In genomic region chr10:116930936-116931335, GRCm38 (mm10) we compare ENCODE assay signal across 20 mouse cellular contexts. TPM values are rescaled to one million over a fixed set of nuclear protein-coding genes. Genes with fewer than 3 reads are reported as not detected.
A peak's percentile ranks its signal among the peaks of the same experiment; 100 is the strongest.
DNase-seq lines count a peak whose midpoint lies in the region; ATAC-seq and TF ChIP-seq lines count a peak whose summit lies in the region.
"Had no signal": no experiment of that assay in that cellular context is flagged by ENCODE, and none has a peak within 500 bp of the region (broad histone marks: within the 10 kb centered on the region; RNA-seq: fewer than 3 reads in every experiment).

No protein-coding gene starts in this region.

- H3K4me2 ChIP-seq in heart, embryonic 16.5 days (ENCODE audit: low read depth, low read length) = no peak overlapping the region
- H3K4me2 ChIP-seq in heart, embryonic 11.5 days = no peak overlapping the region
- H3K4me2 ChIP-seq in forebrain, embryonic 13.5 days = no peak overlapping the region
- H3K4me2 ChIP-seq in liver, embryonic 12.5 days = no peak overlapping the region
- H3K4me2 ChIP-seq: embryonic facial prominence, embryonic 12.5 days; liver, embryonic 13.5 days; midbrain, embryonic 11.5 days; neural tube, embryonic 12.5 days had no signal

- peak; percentile 18; the same call in 1 of the 2 replicates for ATAC-seq in heart, embryonic 16.5 days (replicated peaks; ENCODE audit: extremely low read depth, insufficient read depth, low FRiP score)
- no peak for ATAC-seq in heart, embryonic 11.5 days (replicated peaks; ENCODE audit: insufficient number of reproducible peaks, low FRiP score, low TSS enrichment)
- 0 out of 2 replicates have a peak, but pooled peaks have one; percentile 0 for ATAC-seq in megakaryocyte, adult 5-6 weeks (ENCODE audit: poor library complexity, severe bottlenecking)
- no peak for ATAC-seq in forebrain, embryonic 13.5 days
- no peak for ATAC-seq in liver, embryonic 12.5 days
- ATAC-seq: hindbrain, embryonic 16.5 days had no signal

- no peaks in the 10 kb centered on the region for H3K27me3 ChIP-seq in heart, embryonic 16.5 days (ENCODE audit: control insufficient read depth, insufficient read depth, low read length)
- no peaks in the 10 kb centered on the region for H3K27me3 ChIP-seq in heart, embryonic 11.5 days (ENCODE audit: control insufficient read depth, insufficient read depth, low read length)
- peaks cover under 1% of the 10 kb centered on the region; the same call in 1 of the 2 replicates for H3K27me3 ChIP-seq in E14TG2a.4 (ENCODE audit: insufficient read depth, low read length)
- no peaks in the 10 kb centered on the region for H3K27me3 ChIP-seq in cerebellum, adult 2 months (ENCODE audit: control insufficient read depth, insufficient read depth, low read length)
- no peaks in the 10 kb centered on the region for H3K27me3 ChIP-seq in forebrain, embryonic 13.5 days
- H3K27me3 ChIP-seq in liver, embryonic 12.5 days (replicated peaks) = no peaks in the 10 kb centered on the region
- H3K27me3 ChIP-seq: embryonic facial prominence, embryonic 12.5 days; liver, embryonic 13.5 days; neural tube, embryonic 12.5 days had no signal

- no peaks in the 10 kb centered on the region for H3K9me3 ChIP-seq in heart, embryonic 16.5 days (replicated peaks; ENCODE audit: control insufficient read depth, low read length)
- H3K9me3 ChIP-seq in heart, embryonic 11.5 days (replicated peaks; ENCODE audit: control insufficient read depth, low read length) = no peaks in the 10 kb centered on the region
- H3K9me3 ChIP-seq in E14TG2a.4 (ENCODE audit: low read length) = no peaks in the 10 kb centered on the region
- H3K9me3 ChIP-seq in forebrain, embryonic 13.5 days (replicated peaks) = no peaks in the 10 kb centered on the region
- no peaks in the 10 kb centered on the region for H3K9me3 ChIP-seq in liver, embryonic 12.5 days (replicated peaks)
- H3K9me3 ChIP-seq: embryonic facial prominence, embryonic 12.5 days; liver, embryonic 13.5 days; neural tube, embryonic 12.5 days had no signal

- H3K27ac ChIP-seq in heart, embryonic 16.5 days (ENCODE audit: low read length) = no peak overlapping the region
- no peak overlapping the region for H3K27ac ChIP-seq in heart, embryonic 11.5 days (ENCODE audit: low read depth, low read length)
- no peak overlapping the region for H3K27ac ChIP-seq in cerebellum, adult 2 months (ENCODE audit: insufficient read depth, low read length)
- no peak overlapping the region for H3K27ac ChIP-seq in forebrain, embryonic 13.5 days
- no peak overlapping the region for H3K27ac ChIP-seq in liver, embryonic 12.5 days
- H3K27ac ChIP-seq: embryonic facial prominence, embryonic 12.5 days; kidney, postnatal 0 days; liver, embryonic 13.5 days; neural tube, embryonic 12.5 days had no signal

- no peak overlapping the region for H3K9ac ChIP-seq in heart, embryonic 16.5 days (ENCODE audit: low read length)
- no peak overlapping the region for H3K9ac ChIP-seq in heart, embryonic 11.5 days (ENCODE audit: low read depth, low read length)
- H3K9ac ChIP-seq in forebrain, embryonic 13.5 days = no peak overlapping the region
- H3K9ac ChIP-seq in liver, embryonic 12.5 days = no peak overlapping the region
- H3K9ac ChIP-seq: embryonic facial prominence, embryonic 12.5 days; liver, embryonic 13.5 days; neural tube, embryonic 12.5 days had no signal

- peaks cover 6% of the 10 kb centered on the region for H3K4me1 ChIP-seq in heart, embryonic 16.5 days (ENCODE audit: control insufficient read depth, insufficient read depth, low read length)
- H3K4me1 ChIP-seq in heart, embryonic 11.5 days (ENCODE audit: control insufficient read depth, insufficient read depth, low read length) = no peaks in the 10 kb centered on the region
- peaks cover 56% of the 10 kb centered on the region for H3K4me1 ChIP-seq in E14TG2a.4 (replicated peaks; ENCODE audit: low read depth, low read length)
- no peaks in the 10 kb centered on the region; the same call in none of the 2 replicates for H3K4me1 ChIP-seq in cerebellum, adult 2 months (ENCODE audit: control insufficient read depth, insufficient read depth, low read length)
- H3K4me1 ChIP-seq in forebrain, embryonic 13.5 days = no peaks in the 10 kb centered on the region
- peaks cover 4% of the 10 kb centered on the region for H3K4me1 ChIP-seq in liver, embryonic 12.5 days
- H3K4me1 ChIP-seq: embryonic facial prominence, embryonic 12.5 days had no signal

- peaks cover 34% of the 10 kb centered on the region for H3K36me3 ChIP-seq in heart, embryonic 16.5 days (ENCODE audit: control insufficient read depth, insufficient read depth)
- 0 out of 2 replicates have a peak, but pooled peaks cover 8% of the 10 kb centered on the region for H3K36me3 ChIP-seq in heart, embryonic 11.5 days (ENCODE audit: control insufficient read depth, insufficient read depth, low read length)
- H3K36me3 ChIP-seq in E14TG2a.4 (ENCODE audit: insufficient read depth, low read length) = peaks cover 61% of the 10 kb centered on the region
- peaks cover 34% of the 10 kb centered on the region for H3K36me3 ChIP-seq in forebrain, embryonic 13.5 days (ENCODE audit: poor library complexity, severe bottlenecking)
- peaks cover 32% of the 10 kb centered on the region for H3K36me3 ChIP-seq in liver, embryonic 12.5 days

- no peak for TF ChIP-seq POLR2A in cerebellum, adult 2 months (IDR thresholded peaks at IDR 0.05; ENCODE audit: borderline replicate concordance, insufficient read depth, low read length)

- peak; percentile 81 for DNase-seq in thymus, postnatal 0 days (ENCODE audit: low spot score)
- DNase-seq in cerebellum, adult 2 months = no peak
- DNase-seq: cerebellum, postnatal 14 days; liver, embryonic 13.5 days had no signal

- 46% methylated on average over 6 of the region's 7 CpGs for WGBS in heart, embryonic 16.5 days
- WGBS in heart, embryonic 11.5 days (ENCODE audit: insufficient replicate concordance) = 70% methylated on average over 6 of the region's 7 CpGs
- WGBS in cerebellum, adult 2 months = 64% methylated on average over 7 of the region's 7 CpGs
- 85% methylated on average over 6 of the region's 7 CpGs for WGBS in forebrain, embryonic 13.5 days
- 73% methylated on average over 6 of the region's 7 CpGs for WGBS in liver, embryonic 12.5 days (ENCODE audit: insufficient replicate concordance)

- no peak for TF ChIP-seq CTCF in E14TG2a.4 (conservative IDR thresholded peaks at IDR 0.05; ENCODE audit: low read length)
- no peak for TF ChIP-seq CTCF in cerebellum, adult 2 months (IDR thresholded peaks at IDR 0.05; ENCODE audit: borderline replicate concordance, insufficient read depth, low read depth, low read length)

- no peak overlapping the region for H3K4me3 ChIP-seq in heart, embryonic 16.5 days (ENCODE audit: low read length)
- H3K4me3 ChIP-seq in heart, embryonic 11.5 days (ENCODE audit: low read depth, low read length) = no peak overlapping the region
- H3K4me3 ChIP-seq in E14TG2a.4 (replicated peaks; ENCODE audit: low read length) = peak overlapping the region; percentile 57
- H3K4me3 ChIP-seq in cerebellum, adult 2 months (replicated peaks; ENCODE audit: insufficient read depth, low read depth, low read length) = no peak overlapping the region
- H3K4me3 ChIP-seq in forebrain, embryonic 13.5 days = no peak overlapping the region
- H3K4me3 ChIP-seq in liver, embryonic 12.5 days = no peak overlapping the region
- H3K4me3 ChIP-seq: embryonic facial prominence, embryonic 12.5 days; liver, embryonic 13.5 days; neural tube, embryonic 12.5 days had no signal

RNA-seq across cellular contexts. Expression of gene Rab3ip, which starts 19.6 kb away (rescaled TPM):
- polyA plus RNA-seq in heart, embryonic 16.5 days (2015; fragmentation: Nextera tagmentation; extraction: Ambion mirVana) = 76.2 and 77.2 TPM in 2 replicates
- polyA plus RNA-seq in heart, embryonic 11.5 days (2014; fragmentation: Nextera tagmentation; extraction: Ambion mirVana) = 56.9 and 63.2 TPM in 2 replicates
- 5.6 and 6.0 TPM in 2 replicates for total RNA-seq in megakaryocyte, adult 5-6 weeks (2015)
- 8.2 and 14.5 TPM in 2 replicates for total RNA-seq in megakaryocyte, adult 5-6 weeks (2017)
- 20.6 and 22.5 TPM in 2 replicates for polyA plus RNA-seq in thymus, postnatal 0 days (2015; fragmentation: Nextera tagmentation; extraction: Ambion mirVana)
- 45.8 and 46.5 TPM in 2 replicates for polyA plus RNA-seq in cerebellum, adult 2 months (2012; rRNA removed)
- polyA plus RNA-seq in forebrain, embryonic 13.5 days (2015; fragmentation: Nextera tagmentation; extraction: Ambion mirVana) = 43.1 and 45.7 TPM in 2 replicates
- 11.7 and 12.1 TPM in 2 replicates for polyA plus RNA-seq in liver, embryonic 12.5 days (2016; fragmentation: Nextera tagmentation; extraction: Ambion mirVana)

RNA-seq across cellular contexts. Expression of gene Myrfl, which starts 34.2 kb away (rescaled TPM):
- polyA plus RNA-seq in heart, embryonic 16.5 days (2015; fragmentation: Nextera tagmentation; extraction: Ambion mirVana) = 0.24 and 0.55 TPM in 2 replicates
- polyA plus RNA-seq in heart, embryonic 11.5 days (2014; fragmentation: Nextera tagmentation; extraction: Ambion mirVana) = 0.23 and 0.55 TPM in 2 replicates
- 0.09 TPM in 1 of 2 replicates, not detected in the other for total RNA-seq in megakaryocyte, adult 5-6 weeks (2015)
- not detected in 2 replicates for total RNA-seq in megakaryocyte, adult 5-6 weeks (2017)
- 0.26 and 0.27 TPM in 2 replicates for polyA plus RNA-seq in thymus, postnatal 0 days (2015; fragmentation: Nextera tagmentation; extraction: Ambion mirVana)
- polyA plus RNA-seq in cerebellum, adult 2 months (2012; rRNA removed) = 0.10 and 0.17 TPM in 2 replicates
- 0.05 and 0.10 TPM in 2 replicates for polyA plus RNA-seq in forebrain, embryonic 13.5 days (2015; fragmentation: Nextera tagmentation; extraction: Ambion mirVana)
- polyA plus RNA-seq in liver, embryonic 12.5 days (2016; fragmentation: Nextera tagmentation; extraction: Ambion mirVana) = 0.05 TPM in 1 of 2 replicates, not detected in the other
- total RNA-seq: adrenal gland, adult 18-20 months had no signal
- polyA plus RNA-seq: liver, embryonic 13.5 days had no signal

RNA-seq across cellular contexts. Expression of gene Gm10271, which starts 41.5 kb away (rescaled TPM):
- not detected in 2 replicates for polyA plus RNA-seq in heart, embryonic 16.5 days (2015; fragmentation: Nextera tagmentation; extraction: Ambion mirVana)
- not detected in 2 replicates for polyA plus RNA-seq in heart, embryonic 11.5 days (2014; fragmentation: Nextera tagmentation; extraction: Ambion mirVana)
- not detected in 2 replicates for total RNA-seq in megakaryocyte, adult 5-6 weeks (2015)
- not detected in 2 replicates for total RNA-seq in megakaryocyte, adult 5-6 weeks (2017)
- polyA plus RNA-seq in thymus, postnatal 0 days (2015; fragmentation: Nextera tagmentation; extraction: Ambion mirVana) = not detected in 2 replicates
- not detected in 2 replicates for polyA plus RNA-seq in cerebellum, adult 2 months (2012; rRNA removed)
- not detected in 2 replicates for polyA plus RNA-seq in forebrain, embryonic 13.5 days (2015; fragmentation: Nextera tagmentation; extraction: Ambion mirVana)
- not detected in 2 replicates for polyA plus RNA-seq in liver, embryonic 12.5 days (2016; fragmentation: Nextera tagmentation; extraction: Ambion mirVana)
- total RNA-seq: adrenal gland, adult 18-20 months; heart, adult 18-20 months; heart, postnatal 10 days; layer of hippocampus, postnatal 10 days; left cerebral cortex, postnatal 14 days had no signal
- polyA plus RNA-seq: embryonic facial prominence, embryonic 12.5 days; hindbrain, embryonic 16.5 days; kidney, postnatal 0 days; liver, embryonic 13.5 days; midbrain, embryonic 11.5 days; neural tube, embryonic 12.5 days had no signal

RNA-seq across cellular contexts. Expression of gene Best3, which starts 55.2 kb away (rescaled TPM):
- 0.79 and 0.83 TPM in 2 replicates for polyA plus RNA-seq in heart, embryonic 16.5 days (2015; fragmentation: Nextera tagmentation; extraction: Ambion mirVana)
- 0.14 and 0.18 TPM in 2 replicates for polyA plus RNA-seq in heart, embryonic 11.5 days (2014; fragmentation: Nextera tagmentation; extraction: Ambion mirVana)
- not detected in 2 replicates for total RNA-seq in megakaryocyte, adult 5-6 weeks (2015)
- total RNA-seq in megakaryocyte, adult 5-6 weeks (2017) = not detected in 2 replicates
- polyA plus RNA-seq in thymus, postnatal 0 days (2015; fragmentation: Nextera tagmentation; extraction: Ambion mirVana) = not detected in 2 replicates
- polyA plus RNA-seq in cerebellum, adult 2 months (2012; rRNA removed) = 0.16 and 0.21 TPM in 2 replicates
- 0.08 TPM in 1 of 2 replicates, not detected in the other for polyA plus RNA-seq in forebrain, embryonic 13.5 days (2015; fragmentation: Nextera tagmentation; extraction: Ambion mirVana)
- polyA plus RNA-seq in liver, embryonic 12.5 days (2016; fragmentation: Nextera tagmentation; extraction: Ambion mirVana) = 0.06 TPM in 1 of 2 replicates, not detected in the other
- polyA plus RNA-seq: midbrain, embryonic 11.5 days had no signal

Comparison
In these comparisons a context has a peak if more than half of its experiments do, and no peak if none do; other contexts are left out.
1. ATAC-seq: peak in heart, embryonic 16.5 days (single experiment) and megakaryocyte, adult 5-6 weeks (single experiment); none in heart, embryonic 11.5 days (single experiment), forebrain, embryonic 13.5 days (single experiment) and liver, embryonic 12.5 days (single experiment).